Mouse (Mus musculus): Measurements from ENCODE around the gene Itga2b. TPM values are rescaled to one million over a fixed set of nuclear protein-coding genes. Genes with fewer than 3 reads are reported as not detected.
A peak's percentile ranks its signal among the peaks of the same experiment; 100 is the strongest.

Itga2b gene
- polyA plus RNA-seq, 1 experiment from 2014 or later = 5.4 TPM

DNA sequence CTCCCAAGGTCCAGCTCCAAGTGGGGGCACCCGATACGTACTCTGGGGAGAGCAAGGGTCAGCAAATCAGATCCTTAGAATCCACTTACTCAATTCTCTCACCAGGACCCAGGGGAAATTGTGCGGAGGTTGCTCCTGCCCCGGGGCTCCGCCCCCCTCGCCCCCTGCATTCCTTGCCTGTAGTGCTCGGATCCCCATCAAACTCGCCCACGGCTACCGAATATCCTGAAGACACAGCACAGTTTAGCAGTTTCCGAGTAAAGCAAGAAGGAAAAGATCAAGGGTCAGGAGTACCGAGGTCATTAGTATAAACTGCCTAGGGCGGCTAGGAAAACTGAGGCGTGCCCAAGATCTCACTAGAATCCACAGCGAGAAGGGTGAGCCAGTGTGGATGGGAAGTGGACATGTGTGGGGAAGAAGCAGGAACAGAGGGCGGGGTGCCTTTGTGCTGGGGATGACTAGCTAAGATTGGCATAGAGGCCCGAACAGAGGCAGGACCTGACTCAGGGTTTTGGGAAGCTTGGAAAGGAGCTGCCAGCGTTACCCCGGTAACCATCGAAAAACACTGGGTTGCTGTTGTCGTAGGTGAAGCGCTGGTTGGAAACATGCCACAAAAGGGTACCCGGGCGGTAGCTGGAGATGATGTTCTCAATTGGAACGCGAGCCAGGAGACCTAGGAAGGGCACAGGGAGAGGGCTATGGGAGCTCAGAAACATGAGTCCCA is 4.0 kb downstream of the Itga2b start:
- Histone ChIP-seq H3K9me3 (ENCODE audit: control insufficient read depth, low read length) (no peaks in the 10 kb centered on the region), H3K4me2 (ENCODE audit: low read length) (0 out of 2 replicates have a peak overlapping the region, but pooled peaks have one; percentile 73), H3K4me1 (ENCODE audit: control insufficient read depth, insufficient read depth, low read length) (peaks cover 8% of the 10 kb centered on the region), H3K27me3 (ENCODE audit: control insufficient read depth, insufficient read depth, low read length) (no peaks in the 10 kb centered on the region), H3K4me3 (replicated peaks; ENCODE audit: low read depth, low read length) (no peak overlapping the region), H3K27ac (replicated peaks; ENCODE audit: low read depth, low read length) (no peak overlapping the region), H3K9ac (replicated peaks; ENCODE audit: low read length) (no peak overlapping the region), H3K36me3 (ENCODE audit: control insufficient read depth, insufficient read depth, low read length) (no peaks in the 10 kb centered on the region)
- peak; percentile 78 for DNase-seq
- ATAC-seq (ENCODE audit: low FRiP score, low TSS enrichment) = no peak
- 8% methylated on average over 26 of the region's 26 CpGs for WGBS

DNA sequence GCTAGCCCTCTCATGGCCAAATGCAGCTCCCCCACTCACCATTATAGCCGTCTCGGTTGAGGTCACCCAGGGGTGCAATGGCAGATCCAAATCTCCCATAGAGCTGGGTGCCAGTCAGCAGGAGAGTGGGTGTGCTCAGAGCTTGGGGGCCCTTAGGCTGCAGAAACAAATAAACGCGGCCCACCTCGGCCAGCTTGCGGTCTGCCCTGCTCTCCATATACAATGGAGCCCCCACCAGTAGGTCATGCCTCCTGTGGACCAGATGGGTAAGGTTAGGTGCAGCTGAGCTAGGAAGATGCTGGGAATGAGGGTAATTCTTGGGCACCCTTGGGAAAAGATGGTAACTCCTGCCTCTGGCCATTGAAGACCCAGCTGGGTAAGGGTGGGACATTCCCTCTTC is 5.0 kb downstream of the Itga2b start:
- ATAC-seq (ENCODE audit: low FRiP score, low TSS enrichment) (no peak), DNase-seq (no peak)
- Histone ChIP-seq H3K36me3 (ENCODE audit: control insufficient read depth, insufficient read depth, low read length) (no peaks in the 10 kb centered on the region), H3K4me3 (replicated peaks; ENCODE audit: low read depth, low read length) (no peak overlapping the region), H3K4me2 (ENCODE audit: low read length) (no peak overlapping the region), H3K9me3 (ENCODE audit: control insufficient read depth, low read length) (no peaks in the 10 kb centered on the region), H3K4me1 (ENCODE audit: control insufficient read depth, insufficient read depth, low read length) (peaks cover 8% of the 10 kb centered on the region), H3K27ac (replicated peaks; ENCODE audit: low read depth, low read length) (no peak overlapping the region), H3K9ac (replicated peaks; ENCODE audit: low read length) (no peak overlapping the region), H3K27me3 (ENCODE audit: control insufficient read depth, insufficient read depth, low read length) (no peaks in the 10 kb centered on the region)
- 94% methylated on average over 6 of the region's 6 CpGs for WGBS

DNA sequence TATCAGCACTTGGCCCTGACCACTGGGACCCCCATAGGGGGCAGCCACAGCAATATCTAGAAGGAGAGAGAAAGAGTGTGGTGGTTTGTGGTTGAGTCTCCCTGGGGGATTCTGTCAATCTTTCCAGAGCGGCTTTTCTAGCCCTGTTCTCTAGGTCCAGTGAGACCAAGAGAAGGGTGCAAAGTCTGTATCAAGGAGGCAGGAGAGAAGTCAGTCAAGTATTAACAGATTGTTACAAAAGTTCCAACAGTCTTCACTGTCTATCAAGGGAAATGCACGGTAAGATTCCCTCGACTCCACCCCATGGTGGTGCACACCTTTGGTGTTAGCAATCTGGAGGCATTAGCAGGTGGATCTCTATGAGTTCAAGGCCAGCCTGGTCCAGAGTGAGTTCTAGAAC is 8.2 kb downstream of the Itga2b start:
- Histone ChIP-seq H3K4me1 (ENCODE audit: control insufficient read depth, insufficient read depth, low read length) (no peaks in the 10 kb centered on the region), H3K36me3 (ENCODE audit: control insufficient read depth, insufficient read depth, low read length) (no peaks in the 10 kb centered on the region), H3K4me2 (ENCODE audit: low read length) (no peak overlapping the region), H3K9me3 (ENCODE audit: control insufficient read depth, low read length) (no peaks in the 10 kb centered on the region), H3K9ac (replicated peaks; ENCODE audit: low read length) (no peak overlapping the region), H3K27ac (replicated peaks; ENCODE audit: low read depth, low read length) (no peak overlapping the region), H3K27me3 (ENCODE audit: control insufficient read depth, insufficient read depth, low read length) (peaks cover 7% of the 10 kb centered on the region; the same call in 1 of the 2 replicates), H3K4me3 (replicated peaks; ENCODE audit: low read depth, low read length) (no peak overlapping the region)
- DNase-seq = no peak
- ATAC-seq (ENCODE audit: low FRiP score, low TSS enrichment) = no peak
- 90% methylated on average over 3 of the region's 3 CpGs for WGBS

DNA sequence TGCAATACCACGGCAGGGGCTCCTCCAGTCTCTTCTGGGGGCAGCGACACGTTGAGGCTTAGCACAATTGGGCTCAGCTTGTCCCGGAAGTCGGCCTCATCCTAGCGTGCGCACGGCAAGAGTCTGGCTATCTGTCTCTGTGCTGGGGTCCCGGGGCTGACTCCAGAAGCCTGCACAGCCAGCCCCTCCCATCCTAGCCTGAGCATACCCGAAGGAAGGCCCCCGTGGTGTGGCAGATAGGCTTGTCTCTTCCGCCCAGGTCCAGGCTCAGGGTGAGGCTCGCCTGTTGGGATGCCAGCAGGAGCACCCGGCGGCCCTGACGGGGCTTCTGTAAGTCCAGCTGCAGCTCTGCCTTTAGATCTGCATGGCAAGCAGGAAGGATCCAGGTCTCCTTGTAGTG is 9.4 kb downstream of the Itga2b start:
- ATAC-seq (ENCODE audit: low FRiP score, low TSS enrichment) (no peak), DNase-seq (no peak)
- H3K9me3 ChIP-seq (ENCODE audit: control insufficient read depth, low read length) = no peaks in the 10 kb centered on the region
- 57% methylated on average over 16 of the region's 16 CpGs for WGBS
- H3K9ac ChIP-seq (replicated peaks; ENCODE audit: low read length) = no peak overlapping the region
- no peak overlapping the region for H3K4me3 ChIP-seq (replicated peaks; ENCODE audit: low read depth, low read length)
- peaks cover 8% of the 10 kb centered on the region; the same call in 1 of the 2 replicates for H3K27me3 ChIP-seq (ENCODE audit: control insufficient read depth, insufficient read depth, low read length)
- no peak overlapping the region for H3K4me2 ChIP-seq (ENCODE audit: low read length)
- no peaks in the 10 kb centered on the region for H3K36me3 ChIP-seq (ENCODE audit: control insufficient read depth, insufficient read depth, low read length)
- no peak overlapping the region for H3K27ac ChIP-seq (replicated peaks; ENCODE audit: low read depth, low read length)
- peaks cover 2% of the 10 kb centered on the region; the same call in 1 of the 2 replicates for H3K4me1 ChIP-seq (ENCODE audit: control insufficient read depth, insufficient read depth, low read length)

DNA sequence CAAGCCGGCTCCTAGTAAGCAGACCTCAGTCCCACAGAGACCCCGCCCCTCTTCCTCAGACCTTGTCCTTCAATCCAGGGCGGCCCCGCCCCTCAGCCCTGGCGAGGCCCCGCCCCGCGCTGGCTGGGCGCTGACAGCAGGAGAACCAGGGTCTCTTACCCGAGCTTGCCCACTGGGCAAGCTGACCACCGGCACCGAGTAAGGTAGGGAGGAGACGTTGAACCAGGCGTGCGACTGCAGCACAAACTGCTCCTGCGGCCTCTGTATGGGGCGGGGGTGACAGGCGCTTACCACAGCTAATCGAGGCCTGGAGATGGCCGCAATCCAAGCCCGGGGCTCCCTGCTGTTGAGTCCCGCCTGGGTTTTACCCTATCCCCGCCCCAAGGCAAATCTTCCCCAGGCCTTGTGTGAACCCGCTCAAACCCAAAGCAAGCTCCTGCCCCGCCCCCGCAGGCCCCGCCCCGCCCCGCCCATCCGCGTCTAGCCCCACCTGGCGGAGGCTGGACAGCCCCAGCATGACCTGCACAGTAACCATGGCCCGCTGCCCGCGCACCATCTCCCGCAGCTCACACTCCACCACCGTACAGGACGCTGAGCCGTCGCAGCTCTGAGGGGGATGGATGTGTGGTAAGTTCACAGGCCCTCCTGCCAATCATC is 14.1 kb downstream of the Itga2b start:
- DNase-seq (peak; percentile 90), ATAC-seq (ENCODE audit: low FRiP score, low TSS enrichment) (peak; percentile 87)
- Histone ChIP-seq H3K4me2 (ENCODE audit: low read length) (peak overlapping the region; percentile 68), H3K4me3 (replicated peaks; ENCODE audit: low read depth, low read length) (peak overlapping the region; percentile 43), H3K4me1 (ENCODE audit: control insufficient read depth, insufficient read depth, low read length) (peaks cover 5% of the 10 kb centered on the region; the same call in 1 of the 2 replicates), H3K27me3 (ENCODE audit: control insufficient read depth, insufficient read depth, low read length) (peaks cover 8% of the 10 kb centered on the region; the same call in 1 of the 2 replicates), H3K36me3 (ENCODE audit: control insufficient read depth, insufficient read depth, low read length) (no peaks in the 10 kb centered on the region), H3K9ac (replicated peaks; ENCODE audit: low read length) (peak overlapping the region; percentile 48), H3K9me3 (ENCODE audit: control insufficient read depth, low read length) (no peaks in the 10 kb centered on the region), H3K27ac (replicated peaks; ENCODE audit: low read depth, low read length) (no peak overlapping the region; the same call in 1 of the 2 replicates)
- WGBS = under 1% methylated on average over 40 of the region's 40 CpGs

DNA sequence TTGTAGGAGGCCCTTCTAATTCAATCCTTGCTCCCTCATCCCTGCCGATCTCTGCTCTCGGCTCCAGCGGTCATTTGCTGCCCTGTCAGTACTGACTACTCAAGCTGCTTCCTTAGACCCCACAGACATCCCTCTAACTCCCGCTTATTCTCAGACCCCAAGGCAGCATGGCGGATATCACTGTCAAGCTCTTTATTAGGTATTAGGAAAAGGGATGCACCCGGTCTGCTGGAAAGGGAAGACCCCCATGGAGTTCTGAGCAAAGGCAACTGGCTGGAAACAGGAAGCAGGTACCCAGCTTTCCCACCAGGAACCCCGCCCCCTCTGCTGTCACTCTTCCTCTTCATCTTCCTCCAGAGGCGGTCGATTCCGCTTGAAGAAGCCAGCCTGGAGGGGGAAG is 16.8 kb downstream of the Itga2b start:
- peaks cover 5% of the 10 kb centered on the region for H3K4me1 ChIP-seq (ENCODE audit: control insufficient read depth, insufficient read depth, low read length)
- H3K9me3 ChIP-seq (ENCODE audit: control insufficient read depth, low read length) = no peaks in the 10 kb centered on the region
- H3K4me2 ChIP-seq (ENCODE audit: low read length) = no peak overlapping the region
- no peak overlapping the region for H3K9ac ChIP-seq (replicated peaks; ENCODE audit: low read length)
- no peak overlapping the region for H3K4me3 ChIP-seq (replicated peaks; ENCODE audit: low read depth, low read length)
- DNase-seq (no peak), ATAC-seq (ENCODE audit: low FRiP score, low TSS enrichment) (no peak)
- H3K36me3 ChIP-seq (ENCODE audit: control insufficient read depth, insufficient read depth, low read length) = no peaks in the 10 kb centered on the region
- no peak overlapping the region for H3K27ac ChIP-seq (replicated peaks; ENCODE audit: low read depth, low read length)
- 18% methylated on average over 10 of the region's 10 CpGs for WGBS
- peaks cover 8% of the 10 kb centered on the region; the same call in 1 of the 2 replicates for H3K27me3 ChIP-seq (ENCODE audit: control insufficient read depth, insufficient read depth, low read length)

DNA sequence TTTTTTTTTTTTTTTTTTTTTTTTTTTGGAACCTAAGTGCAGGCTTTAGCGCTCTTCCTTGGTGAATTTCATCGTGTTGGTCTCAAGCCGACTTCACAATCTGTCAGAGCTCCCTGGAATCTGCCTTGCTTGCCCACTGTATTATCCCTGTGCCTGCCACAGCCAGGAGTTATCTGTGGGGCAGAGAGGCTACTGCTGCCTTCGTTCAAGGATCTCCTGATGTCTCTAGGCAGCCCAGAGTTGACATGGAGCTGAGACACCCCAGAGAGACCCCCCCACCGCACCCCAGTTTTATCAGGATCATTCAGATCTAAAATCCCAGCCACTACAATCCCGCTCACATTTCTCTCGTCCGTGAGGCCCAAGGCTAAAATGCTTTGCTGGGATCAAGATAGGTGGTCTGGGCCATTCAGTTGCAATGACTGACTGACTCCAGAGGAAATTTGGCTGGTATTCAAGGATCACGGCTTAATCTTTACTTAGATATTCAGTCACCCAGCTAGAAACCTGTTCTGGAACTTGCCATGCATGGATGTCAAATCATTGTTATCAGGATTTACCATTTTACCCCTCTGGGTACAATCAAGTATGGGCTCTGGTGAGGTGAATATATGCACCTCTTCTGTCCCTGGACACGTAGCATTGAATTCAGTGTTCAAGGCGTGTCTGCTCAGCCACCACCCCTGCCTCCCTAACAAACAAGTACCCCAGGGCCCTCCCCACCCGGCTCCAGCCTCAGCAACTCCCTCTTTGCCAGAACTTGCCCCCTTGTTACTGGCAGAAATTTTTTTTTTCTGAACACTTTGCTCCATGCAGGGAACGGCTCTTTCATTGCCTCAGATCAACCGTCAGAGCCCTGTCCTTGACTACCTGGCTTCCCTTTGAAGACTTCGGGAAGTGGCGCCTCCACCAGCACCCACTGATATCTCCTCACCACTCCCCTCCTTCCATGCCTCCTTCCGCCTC is 20.6 kb downstream of the Itga2b start:
- peaks cover 24% of the 10 kb centered on the region for H3K4me1 ChIP-seq (ENCODE audit: control insufficient read depth, insufficient read depth, low read length)
- no peak overlapping the region for H3K4me2 ChIP-seq (ENCODE audit: low read length)
- no peak overlapping the region for H3K27ac ChIP-seq (replicated peaks; ENCODE audit: low read depth, low read length)
- H3K27me3 ChIP-seq (ENCODE audit: control insufficient read depth, insufficient read depth, low read length) = no peaks in the 10 kb centered on the region
- no peak overlapping the region for H3K4me3 ChIP-seq (replicated peaks; ENCODE audit: low read depth, low read length)
- DNase-seq (no peak), ATAC-seq (ENCODE audit: low FRiP score, low TSS enrichment) (no peak)
- 38% methylated on average over 17 of the region's 17 CpGs for WGBS
- H3K36me3 ChIP-seq (ENCODE audit: control insufficient read depth, insufficient read depth, low read length) = no peaks in the 10 kb centered on the region
- H3K9me3 ChIP-seq (ENCODE audit: control insufficient read depth, low read length) = no peaks in the 10 kb centered on the region
- no peak overlapping the region for H3K9ac ChIP-seq (replicated peaks; ENCODE audit: low read length)

DNA sequence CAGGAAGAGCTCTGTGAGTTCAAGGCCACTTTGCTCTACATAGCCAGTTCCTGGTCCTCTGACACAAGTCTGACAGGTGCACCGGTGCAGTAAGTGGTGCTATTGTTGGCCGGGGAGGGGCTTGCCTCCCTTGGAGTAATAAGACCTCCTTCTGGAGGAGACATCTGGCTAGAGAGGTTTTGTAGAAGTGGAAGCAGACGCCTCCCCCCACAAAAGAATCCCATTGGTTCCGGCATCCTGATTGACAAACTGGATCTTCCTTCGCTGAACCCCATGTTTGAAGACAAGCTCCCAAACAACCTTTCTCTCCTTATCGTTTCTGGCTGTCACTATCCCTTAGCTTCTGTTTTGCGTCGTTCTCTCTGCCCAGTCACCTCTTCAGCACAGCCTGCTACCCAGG is 21.6 kb downstream of the Itga2b start:
- peaks cover 8% of the 10 kb centered on the region for H3K36me3 ChIP-seq (ENCODE audit: control insufficient read depth, insufficient read depth, low read length)
- 12% methylated on average over 8 of the region's 8 CpGs for WGBS
- no peak for DNase-seq
- H3K27ac ChIP-seq (replicated peaks; ENCODE audit: low read depth, low read length) = no peak overlapping the region
- H3K4me1 ChIP-seq (ENCODE audit: control insufficient read depth, insufficient read depth, low read length) = peaks cover 30% of the 10 kb centered on the region
- H3K9ac ChIP-seq (replicated peaks; ENCODE audit: low read length) = no peak overlapping the region
- ATAC-seq (ENCODE audit: low FRiP score, low TSS enrichment) = no peak
- no peak overlapping the region for H3K4me2 ChIP-seq (ENCODE audit: low read length)
- no peak overlapping the region for H3K4me3 ChIP-seq (replicated peaks; ENCODE audit: low read depth, low read length)
- H3K27me3 ChIP-seq (ENCODE audit: control insufficient read depth, insufficient read depth, low read length) = no peaks in the 10 kb centered on the region
- H3K9me3 ChIP-seq (ENCODE audit: control insufficient read depth, low read length) = no peaks in the 10 kb centered on the region
